Mouse (Mus musculus): ENCODE results near the gene Hbb-bh2.
"Not testable (repeated sequence)": the region's sequence is repeated elsewhere in the genome, so short reads cannot be mapped to it uniquely, and the experiment has no call there.

The Hbb-bh2 gene

DNA sequence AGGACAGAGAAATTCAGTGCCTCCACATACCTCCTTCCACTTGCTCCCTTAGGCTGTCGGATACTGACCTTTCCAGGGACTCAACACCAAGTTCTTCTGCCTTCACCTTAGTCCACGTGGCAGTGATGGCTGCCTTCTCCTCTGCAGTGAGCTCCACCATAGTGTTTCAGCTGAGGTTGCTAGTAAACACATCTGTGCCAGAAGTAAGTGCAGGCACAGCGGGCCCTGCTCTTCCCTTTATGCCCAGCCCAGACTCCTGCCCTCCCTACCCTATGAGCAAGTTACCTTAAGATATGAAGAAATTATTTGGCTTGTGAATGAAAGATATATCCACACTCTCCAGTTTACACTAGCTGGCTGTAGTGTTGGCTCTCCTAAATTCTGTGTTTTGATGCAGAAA, at the start of gene Hbb-bh2:
TSS of gene Hbb-bh2 (minus strand) at position 253 of the 400 bp plus-strand sequence.
- DNase-seq (ENCODE audit: low spot score in 2 of 2): no peak

DNA sequence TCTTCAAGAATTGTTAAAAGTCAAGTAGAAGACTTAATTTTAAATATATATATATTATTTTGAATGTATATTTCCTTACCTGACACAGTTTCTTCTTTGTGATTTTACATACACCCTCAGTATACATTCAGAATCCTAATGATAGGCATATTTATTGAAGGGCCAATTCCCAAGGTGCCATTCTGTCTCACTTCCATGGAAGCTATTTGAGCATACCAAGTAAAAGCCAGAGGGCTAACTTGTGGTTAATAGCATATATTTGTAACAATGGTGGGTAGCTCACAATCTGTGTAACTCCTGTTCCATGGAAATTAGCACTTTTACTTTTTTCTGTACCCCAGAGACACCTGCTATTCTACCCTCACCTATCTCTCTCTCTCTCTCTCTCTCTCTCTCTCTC, 45.8 kb upstream of the Hbb-bh2 start, which contains the start of gene Olfr66:
TSS of gene Olfr66 (minus strand) at position 101 of the 400 bp plus-strand sequence.
- DNase-seq (ENCODE audit: low spot score in 2 of 2): no peak

DNA sequence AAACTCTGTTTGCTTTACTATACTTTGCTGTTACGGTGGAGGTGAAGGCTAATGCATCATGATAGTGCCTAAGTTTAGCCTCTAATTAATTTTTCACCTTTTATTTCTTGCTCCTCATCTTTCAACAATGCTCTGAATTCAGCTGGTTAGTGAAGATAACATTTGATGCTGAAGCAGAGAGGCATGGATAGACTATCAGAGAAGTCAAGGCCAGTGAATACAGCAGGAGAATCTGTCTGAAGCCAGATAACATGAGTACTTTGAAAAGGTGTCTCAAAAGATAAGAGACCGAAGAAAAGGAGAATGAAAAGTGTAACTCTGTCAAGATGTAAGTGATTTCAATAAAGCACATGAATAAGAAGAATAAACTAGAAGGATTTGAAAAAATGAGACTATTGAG, 36.8 kb upstream of the Hbb-bh2 start:
- DNase-seq (ENCODE audit: low spot score in 2 of 2): no peak

DNA sequence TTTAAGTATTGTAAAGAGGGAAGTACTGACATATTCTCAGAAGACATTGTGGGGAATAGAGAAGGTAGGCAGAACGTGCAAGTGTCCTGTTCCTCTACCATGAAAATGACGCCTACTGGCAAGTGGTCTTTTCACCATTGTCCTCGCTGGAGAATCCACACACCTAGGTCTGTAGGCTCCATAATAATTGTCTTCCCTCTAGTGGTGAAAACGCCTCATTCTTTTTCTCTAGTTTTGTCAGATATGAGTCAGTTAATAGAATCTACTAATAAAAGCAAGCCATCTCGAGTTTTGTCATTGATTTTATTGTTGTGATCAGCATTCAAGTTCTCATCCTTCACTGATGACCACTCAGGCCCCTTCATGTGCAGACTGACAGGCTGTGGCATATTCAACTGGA, 34.1 kb upstream of the Hbb-bh2 start:
- DNase-seq (ENCODE audit: low spot score in 2 of 2): no peak

DNA sequence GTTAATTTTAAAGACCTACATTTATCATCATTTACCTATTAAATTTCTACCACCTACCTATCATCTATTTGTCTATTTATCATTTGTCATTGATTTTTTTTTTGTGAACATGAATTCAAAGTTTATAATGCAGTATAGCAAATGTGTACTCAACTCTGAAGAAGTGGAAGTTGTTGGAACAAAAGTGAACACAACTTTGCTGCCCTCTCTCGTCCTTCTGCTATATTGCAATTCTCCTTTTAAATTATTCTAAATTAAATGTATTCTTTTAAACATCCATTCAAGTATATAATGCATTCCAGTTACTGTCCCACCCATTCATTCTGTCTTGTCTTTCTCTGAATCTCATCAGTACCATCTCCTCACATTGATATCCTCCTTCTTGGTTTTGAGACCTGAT, 32.7 kb upstream of the Hbb-bh2 start:
- no peak for DNase-seq (ENCODE audit: low spot score in 2 of 2)

DNA sequence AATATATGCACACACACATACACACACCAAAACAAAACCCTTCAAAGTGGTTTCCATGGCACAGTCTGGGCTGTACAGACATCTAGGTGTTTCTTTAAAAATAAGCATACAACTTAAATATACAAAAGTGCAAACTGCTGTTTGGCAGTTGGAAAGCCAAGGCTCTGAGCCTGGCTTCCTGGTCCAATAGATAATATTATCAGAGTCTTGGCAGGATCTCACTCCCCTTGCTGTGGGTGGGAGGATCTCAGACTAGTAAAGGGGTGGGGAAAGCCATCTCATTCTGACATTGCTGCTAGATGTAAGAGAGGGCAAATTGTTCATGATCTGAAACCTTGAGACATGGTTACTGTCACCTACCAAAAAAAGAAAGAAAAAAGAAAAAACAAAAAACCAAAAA, 30.3 kb upstream of the Hbb-bh2 start:
- no peak for DNase-seq (ENCODE audit: low spot score in 2 of 2)

DNA sequence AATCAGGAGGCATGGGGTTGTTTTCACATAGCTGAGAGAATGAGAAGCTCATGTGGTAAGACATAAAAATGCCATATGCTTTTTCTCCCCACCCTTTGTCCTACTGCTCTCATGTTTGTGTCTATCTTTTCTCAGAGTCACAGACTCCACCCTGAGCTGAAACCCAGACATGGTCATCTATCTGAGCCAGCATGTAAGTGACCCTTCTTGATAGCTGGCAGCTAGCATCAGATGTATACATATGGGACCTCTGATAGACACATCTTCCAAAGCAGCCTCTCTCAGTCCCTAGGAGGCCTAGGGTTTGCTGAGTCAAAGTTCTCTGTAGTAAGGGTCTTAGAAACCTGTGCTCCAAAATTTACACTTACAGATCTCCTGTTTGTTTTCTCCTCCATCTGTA, 25.4 kb upstream of the Hbb-bh2 start:
- DNase-seq (ENCODE audit: low spot score in 2 of 2): no peak

DNA sequence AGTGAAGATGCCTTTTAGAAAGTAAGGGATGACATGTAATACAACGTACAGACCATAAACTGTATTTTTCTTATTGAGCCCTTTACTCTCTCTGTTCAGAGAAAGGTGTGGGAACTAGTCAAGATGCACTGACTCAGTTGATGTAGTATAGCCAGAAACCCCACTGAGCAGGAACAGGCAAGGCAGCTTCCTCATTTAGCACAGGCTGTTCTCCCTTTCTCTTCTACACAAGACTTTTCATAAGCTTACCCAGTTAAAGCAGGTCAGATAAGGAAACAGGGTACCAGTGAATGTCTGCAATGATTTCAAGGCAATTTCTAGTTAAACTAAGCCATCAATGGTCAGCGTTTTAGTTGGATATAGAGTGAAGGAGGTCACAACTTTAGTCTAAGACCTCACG, 21.2 kb upstream of the Hbb-bh2 start:
- no peak for DNase-seq (ENCODE audit: low spot score in 2 of 2)

DNA sequence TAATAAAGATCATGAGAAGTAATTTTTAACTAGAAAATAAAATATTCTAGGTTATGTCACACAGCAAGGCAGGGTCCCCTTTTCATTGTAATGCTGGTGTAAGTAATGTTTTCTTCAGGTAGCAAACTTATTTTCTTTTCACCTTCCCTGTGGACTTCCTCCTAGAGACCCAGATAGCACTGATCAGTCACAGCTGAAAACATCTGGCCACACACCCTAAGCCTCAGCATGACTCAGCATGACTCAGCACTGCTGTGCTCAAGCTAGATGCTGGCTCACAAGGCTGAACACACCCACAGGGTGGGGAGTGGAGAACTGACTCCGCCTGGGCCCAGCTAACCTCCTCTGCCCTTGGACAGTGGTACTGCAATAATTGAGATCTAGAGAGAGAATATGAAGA, 20.5 kb upstream of the Hbb-bh2 start:
- DNase-seq (ENCODE audit: low spot score in 2 of 2): peak in 1 of 2 experiments; percentile 2

DNA sequence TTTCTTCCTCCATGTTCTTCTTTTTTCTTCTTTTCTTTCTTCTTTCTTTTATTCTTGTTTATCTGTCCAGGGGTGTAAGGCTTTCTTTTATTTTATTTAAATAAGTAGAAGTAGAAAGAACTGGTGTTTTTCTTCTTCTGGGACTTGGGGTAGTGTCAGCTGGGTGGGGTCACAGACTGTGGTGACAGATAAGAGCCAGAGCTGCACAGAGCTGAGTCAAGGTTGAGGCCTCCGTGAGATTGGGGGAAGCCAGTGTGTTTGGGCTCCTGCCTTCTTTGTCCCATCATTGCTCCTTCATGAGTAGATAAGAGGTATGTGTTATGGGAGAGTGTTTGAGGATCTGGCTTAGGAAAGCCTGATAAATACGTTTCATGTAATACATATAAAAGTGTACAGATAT, 18.8 kb upstream of the Hbb-bh2 start:
- no peak for DNase-seq (ENCODE audit: low spot score in 2 of 2)

DNA sequence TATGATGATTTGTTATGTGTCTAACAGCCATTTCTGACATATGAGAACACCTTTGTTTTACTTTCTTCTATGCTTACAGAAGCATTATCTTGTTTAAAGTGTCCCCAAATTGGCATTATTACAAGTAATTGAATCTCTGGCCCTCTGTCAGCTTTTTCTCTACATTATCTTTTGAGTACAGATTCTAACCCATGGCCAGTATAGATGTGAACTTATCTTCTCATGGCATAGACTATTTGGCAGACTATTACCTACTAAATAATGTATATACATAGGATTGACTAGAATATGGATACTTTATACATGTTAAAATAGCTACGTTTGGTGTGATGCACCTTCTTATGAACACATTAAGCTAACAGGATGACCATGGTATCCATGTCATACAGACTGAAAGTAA, 14.3 kb upstream of the Hbb-bh2 start:
- no peak for DNase-seq (ENCODE audit: low spot score in 2 of 2)

DNA sequence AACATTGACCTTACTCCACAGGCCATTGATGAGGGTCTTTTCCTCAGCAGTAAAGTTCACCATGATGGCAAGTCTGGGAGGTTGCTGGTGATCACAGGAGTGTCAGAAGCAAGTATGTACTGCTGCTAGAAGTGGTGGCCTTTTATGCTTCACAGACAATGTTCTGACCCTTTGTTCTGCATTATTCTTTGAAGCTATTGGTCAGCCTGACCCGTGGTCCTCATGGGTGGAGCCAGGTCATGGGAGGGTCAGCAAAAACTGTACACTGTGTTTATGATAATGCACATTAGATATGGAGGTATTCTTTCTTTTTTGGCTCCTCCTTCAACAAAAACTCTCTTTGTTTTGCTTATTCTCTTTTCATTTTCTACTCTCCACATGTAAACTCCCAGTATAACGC, 12.8 kb upstream of the Hbb-bh2 start, which contains the start of gene Hbb-y:
TSS of gene Hbb-y (minus strand) at position 127 of the 400 bp plus-strand sequence.
- DNase-seq (ENCODE audit: low spot score in 2 of 2): no peak

DNA sequence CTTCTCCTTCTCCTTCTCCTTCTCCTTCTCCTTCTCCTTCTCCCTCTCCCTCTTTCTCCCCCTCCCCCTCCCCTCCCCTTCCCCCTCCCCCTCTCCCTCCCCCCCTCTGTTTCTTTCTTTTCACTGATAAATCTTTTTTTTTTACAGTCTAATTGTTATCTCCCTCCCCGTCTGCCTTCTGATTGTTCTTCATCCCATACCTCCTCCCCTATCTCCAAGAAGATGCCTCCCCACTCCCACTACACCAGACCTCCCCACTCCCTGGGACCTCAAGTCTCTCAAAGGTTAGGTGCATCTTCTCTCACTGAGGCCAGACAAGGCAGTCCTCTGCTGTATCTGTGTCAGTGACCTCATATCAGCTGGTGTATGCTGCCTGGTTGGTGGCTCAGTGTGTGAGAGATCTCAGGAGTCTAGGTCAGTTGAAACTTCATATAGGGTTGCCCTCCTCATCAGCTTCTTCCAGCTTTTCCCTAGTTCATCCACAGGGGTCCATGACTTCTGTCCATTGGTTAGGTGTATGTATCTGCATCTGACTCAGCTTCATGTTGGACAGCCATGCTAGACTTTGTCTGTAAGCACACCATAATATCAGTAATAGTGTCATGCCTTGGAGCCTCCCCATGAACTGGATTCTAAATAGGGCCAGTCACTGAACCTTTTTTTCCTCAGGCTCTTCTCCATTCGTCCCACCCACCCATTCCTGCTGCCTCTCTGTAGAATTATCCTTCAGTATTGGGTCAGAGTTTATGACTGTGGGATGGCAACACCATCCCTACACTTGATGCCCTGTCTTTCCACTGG, 4.4 kb upstream of the Hbb-bh2 start:
- DNase-seq (ENCODE audit: low spot score in 2 of 2): no peak

DNA sequence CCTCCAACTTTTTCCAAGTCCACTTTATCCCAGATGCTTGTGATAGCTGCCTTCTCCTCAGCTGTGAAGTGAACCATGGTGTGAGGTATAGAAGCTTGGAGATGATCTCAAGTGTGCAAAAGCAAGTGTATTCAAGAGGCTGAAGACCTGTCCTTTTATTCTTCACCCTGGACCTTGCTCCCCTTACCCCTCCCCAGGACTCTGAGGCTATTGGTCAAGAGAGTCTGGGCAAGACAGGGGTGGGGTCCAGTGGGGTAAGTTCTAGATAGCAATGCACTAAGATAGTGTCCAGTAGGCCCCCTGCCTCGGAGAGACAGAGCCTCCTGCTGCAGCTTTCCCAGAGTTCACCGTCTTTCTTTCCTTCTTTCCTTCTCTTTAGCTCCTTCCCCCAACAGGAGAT, 2.7 kb upstream of the Hbb-bh2 start, which contains the start of gene Hbb-bh1:
TSS of gene Hbb-bh1 (minus strand) at position 131 of the 400 bp plus-strand sequence.
- DNase-seq (ENCODE audit: low spot score in 2 of 2): no peak

DNA sequence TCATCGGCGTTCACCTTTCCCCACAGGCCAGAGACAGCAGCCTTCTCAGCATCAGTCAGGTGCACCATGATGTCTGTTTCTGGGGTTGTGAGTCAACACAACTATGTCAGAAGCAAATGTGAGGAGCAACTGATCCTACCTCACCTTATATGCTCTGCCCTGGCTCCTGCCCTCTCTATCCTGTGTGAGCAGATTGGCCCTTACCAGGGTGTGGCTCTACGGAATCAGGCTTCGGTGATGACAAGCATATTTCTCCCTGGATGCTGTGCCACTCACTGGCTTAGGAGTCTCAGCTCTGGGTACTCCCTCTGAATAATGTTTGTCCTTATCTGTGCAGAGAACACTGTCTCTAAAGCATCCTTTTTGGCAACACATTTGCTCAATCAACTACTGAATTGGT, 12.5 kb downstream of the Hbb-bh2 start, which contains the start of gene Hbb-bs:
TSS of gene Hbb-bs (minus strand) at position 289 of the 400 bp plus-strand sequence.
- no peak for DNase-seq (ENCODE audit: low spot score in 2 of 2)

DNA sequence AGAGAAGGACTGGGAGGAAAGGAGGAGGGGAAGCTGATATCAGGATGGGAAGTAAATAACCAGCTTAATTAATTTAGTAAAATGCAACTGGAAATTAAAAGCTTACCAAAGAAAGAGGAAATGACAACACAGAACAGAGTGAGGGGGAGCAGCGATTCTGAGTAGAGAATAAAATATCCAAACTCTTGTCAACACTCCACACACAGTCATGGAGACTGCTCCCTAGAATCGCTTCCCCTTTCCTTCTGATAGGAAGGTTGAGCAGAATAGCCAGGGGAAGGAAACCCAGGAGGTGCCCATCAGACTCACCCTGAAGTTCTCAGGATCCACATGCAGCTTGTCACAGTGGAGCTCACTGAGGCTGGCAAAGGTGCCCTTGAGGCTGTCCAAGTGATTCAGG, 13.2 kb downstream of the Hbb-bh2 start:
- not testable (repeated sequence) for DNase-seq (ENCODE audit: low spot score in 2 of 2)

DNA sequence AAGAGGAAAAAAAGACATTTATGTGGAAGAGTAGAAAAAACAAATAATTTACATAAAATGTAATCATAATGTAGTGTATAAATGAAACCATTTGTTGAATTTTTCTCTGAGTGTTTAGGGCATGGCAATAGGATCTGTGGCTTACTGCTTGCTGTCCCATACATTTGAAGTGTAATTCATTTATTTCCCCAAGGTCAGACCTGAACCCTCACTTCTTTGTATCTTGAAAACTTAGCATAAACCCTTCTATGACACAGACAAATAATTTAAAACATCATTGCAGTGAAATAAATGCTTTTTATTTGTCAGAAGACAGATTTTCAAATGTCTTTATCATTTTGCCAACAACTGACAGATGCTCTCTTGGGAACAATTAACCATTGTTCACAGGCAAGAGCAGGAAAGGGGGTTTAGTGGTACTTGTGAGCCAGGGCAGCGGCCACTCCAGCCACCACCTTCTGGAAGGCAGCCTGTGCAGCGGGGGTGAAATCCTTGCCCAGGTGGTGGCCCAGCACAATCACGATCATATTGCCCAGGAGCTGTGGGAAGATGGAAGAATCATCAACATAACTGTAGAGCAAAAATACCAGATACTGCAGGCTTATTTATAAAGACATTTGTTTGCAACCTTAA, 13.9 kb downstream of the Hbb-bh2 start:
- no peak for DNase-seq (ENCODE audit: low spot score in 2 of 2)

DNA sequence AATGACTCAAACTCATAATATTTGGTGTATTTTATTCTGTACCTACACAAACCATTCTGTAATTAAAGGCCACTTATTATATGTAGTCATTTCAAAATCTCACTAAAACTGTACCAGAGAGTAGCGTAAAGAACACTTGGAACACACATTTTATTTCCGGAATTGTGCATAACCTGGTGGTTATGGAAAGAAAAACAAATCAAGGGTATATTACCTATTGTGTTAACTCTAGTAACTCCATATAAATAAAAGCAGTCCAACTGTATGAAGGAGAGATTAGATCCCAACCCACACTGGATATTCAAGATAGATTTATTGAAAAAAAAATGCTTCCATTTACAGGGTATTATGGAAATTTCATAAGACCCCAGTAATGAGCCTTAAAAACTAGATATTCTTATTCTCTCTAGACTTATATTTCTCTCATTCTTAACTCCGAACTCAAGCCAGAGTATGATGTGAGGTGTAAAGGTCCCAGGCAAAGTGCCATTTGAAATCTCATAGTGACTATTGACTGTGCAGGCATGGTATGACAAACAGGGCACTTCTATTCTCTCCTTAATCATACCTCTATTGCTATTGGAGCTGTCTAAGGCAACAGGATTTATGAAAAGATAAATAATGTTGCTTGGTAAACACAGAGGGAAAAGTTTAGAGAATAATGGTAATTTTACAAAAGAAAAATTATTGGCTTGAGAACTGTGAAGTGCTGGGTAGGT, 14.6 kb downstream of the Hbb-bh2 start:
- no peak for DNase-seq (ENCODE audit: low spot score in 2 of 2)

DNA sequence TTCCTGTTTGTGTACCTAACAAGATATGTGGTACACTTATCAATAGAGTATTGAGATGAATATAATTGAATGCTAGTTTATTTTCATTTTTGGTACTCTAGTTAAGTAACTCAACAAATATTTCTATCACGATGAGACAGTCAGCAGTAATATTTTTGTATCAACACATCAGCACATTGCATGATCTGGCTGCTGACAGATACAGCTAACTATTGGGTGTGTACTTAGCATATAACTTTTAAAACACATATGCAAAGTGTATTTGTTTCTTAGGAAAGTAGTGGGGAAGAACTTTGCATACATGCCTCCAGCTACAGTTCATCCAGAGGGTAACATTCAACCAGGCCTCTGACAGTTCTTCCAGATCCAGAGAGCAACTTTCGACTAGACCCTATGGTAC, 15.7 kb downstream of the Hbb-bh2 start:
- DNase-seq (ENCODE audit: low spot score in 2 of 2): no peak

DNA sequence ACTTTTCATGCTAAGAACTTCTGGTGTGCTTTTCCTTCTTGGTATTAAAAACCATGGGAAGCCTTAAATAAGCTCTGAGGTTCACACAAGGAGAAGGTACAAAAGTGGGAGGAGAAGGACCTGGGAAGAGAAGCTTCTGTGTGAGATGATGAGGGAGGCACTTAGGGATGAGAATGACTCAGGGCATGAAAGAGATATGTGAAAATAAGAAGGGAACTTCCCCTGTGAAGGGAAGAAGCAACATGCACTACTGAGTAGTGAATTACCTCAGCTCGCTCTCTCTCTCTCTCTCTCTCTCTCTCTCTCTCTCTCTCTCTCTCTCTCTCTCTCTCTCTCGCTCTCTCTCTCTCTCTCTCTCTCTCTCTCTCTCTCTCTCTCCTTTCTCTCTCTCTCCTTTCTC, 25.2 kb downstream of the Hbb-bh2 start:
- DNase-seq (ENCODE audit: low spot score in 2 of 2): not testable (repeated sequence)

DNA sequence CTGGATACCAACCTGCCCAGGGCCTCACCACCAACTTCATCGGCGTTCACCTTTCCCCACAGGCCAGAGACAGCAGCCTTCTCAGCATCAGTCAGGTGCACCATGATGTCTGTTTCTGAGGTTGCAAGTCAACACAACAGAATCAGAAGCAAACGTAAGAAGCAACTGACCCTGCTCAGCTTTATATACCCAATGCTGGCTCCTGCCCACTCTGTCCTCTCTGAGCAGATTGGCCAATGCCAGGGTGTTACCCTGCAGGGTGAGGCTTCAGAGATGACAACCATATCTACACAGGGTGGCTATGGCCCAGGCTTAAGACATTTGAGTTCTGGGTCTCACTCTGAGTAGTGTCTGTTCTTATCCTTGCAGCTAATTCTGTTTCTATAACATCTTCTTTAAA, 26.6 kb downstream of the Hbb-bh2 start, which contains the start of gene Hbb-bt:
TSS of gene Hbb-bt (minus strand) at position 231 of the 400 bp plus-strand sequence.
- no peak for DNase-seq (ENCODE audit: low spot score in 2 of 2)

DNA sequence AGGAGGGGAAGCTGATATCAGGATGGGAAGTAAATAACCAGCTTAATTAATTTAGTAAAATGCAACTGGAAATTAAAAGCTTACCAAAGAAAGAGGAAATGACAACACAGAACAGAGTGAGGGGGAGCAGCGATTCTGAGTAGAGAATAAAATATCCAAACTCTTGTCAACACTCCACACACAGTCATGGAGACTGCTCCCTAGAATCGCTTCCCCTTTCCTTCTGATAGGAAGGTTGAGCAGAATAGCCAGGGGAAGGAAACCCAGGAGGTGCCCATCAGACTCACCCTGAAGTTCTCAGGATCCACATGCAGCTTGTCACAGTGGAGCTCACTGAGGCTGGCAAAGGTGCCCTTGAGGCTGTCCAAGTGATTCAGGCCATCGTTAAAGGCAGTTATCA, 27.2 kb downstream of the Hbb-bh2 start:
- not testable (repeated sequence) for DNase-seq (ENCODE audit: low spot score in 2 of 2)

Data from frontal cortex, postnatal 36 days (tissue).